Comparison of ENCODE assay signal across 11 mouse cellular contexts in genomic region chr1:177681239-177681638, GRCm38 (mm10). TPM values are rescaled to one million over a fixed set of nuclear protein-coding genes. Genes with fewer than 3 reads are reported as not detected.
DNase-seq lines count a peak whose midpoint lies in the region; ATAC-seq lines count a peak whose summit lies in the region.
"Had no signal": no experiment of that assay in that cellular context is flagged by ENCODE, and none has a peak within 500 bp of the region (broad histone marks: within the 10 kb centered on the region; RNA-seq: fewer than 3 reads in every experiment).

No protein-coding gene starts in this region.

- H3K36me3 ChIP-seq in liver, embryonic 11.5 days (ENCODE audit: control insufficient read depth, insufficient read depth, low read length): no peaks in the 10 kb centered on the region
- no peaks in the 10 kb centered on the region for H3K36me3 ChIP-seq in heart, embryonic 10.5 days
- H3K36me3 ChIP-seq: heart, embryonic 12.5 days; lung, embryonic 15.5 days had no signal

- H3K4me2 ChIP-seq in liver, embryonic 11.5 days: no peak overlapping the region
- H3K4me2 ChIP-seq: heart, embryonic 12.5 days; lung, embryonic 15.5 days had no signal

- ATAC-seq in liver, embryonic 11.5 days (replicated peaks; ENCODE audit: low FRiP score): peak; percentile 59
- peak; percentile 90 for ATAC-seq in megakaryocyte progenitor cell, adult 5-6 weeks (replicated peaks; ENCODE audit: poor library complexity)
- ATAC-seq: forebrain, embryonic 14.5 days; Patski had no signal

- H3K4me1 ChIP-seq in liver, embryonic 11.5 days (replicated peaks; ENCODE audit: control insufficient read depth, insufficient read depth, low read length): no peaks in the 10 kb centered on the region
- no peaks in the 10 kb centered on the region for H3K4me1 ChIP-seq in heart, embryonic 10.5 days
- H3K4me1 ChIP-seq: heart, embryonic 12.5 days; lung, embryonic 15.5 days had no signal

- H3K9ac ChIP-seq in liver, embryonic 11.5 days (ENCODE audit: low read depth, low read length): no peak overlapping the region
- H3K9ac ChIP-seq: heart, embryonic 12.5 days; lung, embryonic 15.5 days had no signal

- intact Hi-C loops in left cerebral cortex, postnatal 36 days (cut with DNase I): loop anchor here (10.0 kb wide), 1 partner anchor 416 kb away; no protein-coding TSS in a partner anchor

- H3K27ac ChIP-seq in liver, embryonic 11.5 days (ENCODE audit: low read depth, low read length): no peak overlapping the region
- H3K27ac ChIP-seq in heart, embryonic 10.5 days: no peak overlapping the region
- H3K27ac ChIP-seq: lung, embryonic 15.5 days had no signal

- no peak overlapping the region for H3K4me3 ChIP-seq in liver, embryonic 11.5 days (ENCODE audit: low read depth, low read length)
- no peak overlapping the region for H3K4me3 ChIP-seq in heart, embryonic 10.5 days
- H3K4me3 ChIP-seq: heart, embryonic 12.5 days; lung, embryonic 15.5 days had no signal

- DNase-seq in A20 (ENCODE audit: low read depth, low spot score) (peak; percentile 31), ES-CJ7 (ENCODE audit: low read depth, low spot score) (peak; percentile 31)
- no peak for DNase-seq in liver, embryonic 11.5 days (ENCODE audit: low spot score)
- no peak for DNase-seq in cerebellum, adult 11-12 months
- DNase-seq in heart, embryonic 10.5 days (ENCODE audit: low spot score): no peak
- DNase-seq in left cerebral cortex, postnatal 36 days (ENCODE audit: low spot score in 2 of 2): no peak

- H3K27me3 ChIP-seq in liver, embryonic 11.5 days (replicated peaks; ENCODE audit: control insufficient read depth, insufficient read depth, low read length): no peaks in the 10 kb centered on the region
- H3K27me3 ChIP-seq in heart, embryonic 10.5 days (ENCODE audit: insufficient read depth, poor library complexity, severe bottlenecking): no peaks in the 10 kb centered on the region
- H3K27me3 ChIP-seq: heart, embryonic 12.5 days; lung, embryonic 15.5 days; Patski had no signal

- WGBS in liver, embryonic 11.5 days: 50% methylated on average over 11 of the region's 11 CpGs
- whole genome bisulfite sequencing in heart, embryonic 10.5 days: 70% methylated on average over 11 of the region's 11 CpGs

- no peaks in the 10 kb centered on the region for H3K9me3 ChIP-seq in liver, embryonic 11.5 days (ENCODE audit: control insufficient read depth, low read length)
- H3K9me3 ChIP-seq in heart, embryonic 10.5 days: no peaks in the 10 kb centered on the region
- H3K9me3 ChIP-seq: heart, embryonic 12.5 days; lung, embryonic 15.5 days had no signal

RNA-seq across cellular contexts. Expression of gene 1700016C15Rik, which starts 48.4 kb away (rescaled TPM):
- not detected in 2 replicates for polyA plus RNA-seq in liver, embryonic 11.5 days (2014; fragmentation: Nextera tagmentation; extraction: Ambion mirVana)
- total RNA-seq in megakaryocyte progenitor cell, adult 5-6 weeks (2015): not detected in 2 replicates
- total RNA-seq in megakaryocyte progenitor cell, adult 5-6 weeks (2017): not detected in 2 replicates
- not detected in 2 replicates for polyA plus RNA-seq in heart, embryonic 10.5 days (2016; fragmentation: Nextera tagmentation; extraction: Ambion mirVana)
- total RNA-seq in left cerebral cortex, postnatal 36 days (2021): not detected
- polyA plus RNA-seq: forebrain, embryonic 14.5 days; heart, embryonic 12.5 days had no signal

Comparison
In these comparisons a context has a peak if more than half of its experiments do, and no peak if none do; other contexts are left out.
1. DNase-seq: peak in A20 (single experiment) and ES-CJ7 (single experiment); none in liver, embryonic 11.5 days (single experiment), cerebellum, adult 11-12 months (single experiment), heart, embryonic 10.5 days (single experiment) and left cerebral cortex, postnatal 36 days (0 of 2).